Mouse (Mus musculus) telencephalon, adult 2 months (tissue): Measurements from ENCODE around the gene Zfp993.
"Not testable (repeated sequence)": the region's sequence is repeated elsewhere in the genome, so short reads cannot be mapped to it uniquely, and the experiment has no call there.

ENCODE experiments used
- DNase-seq: peaks from one replicate; pipeline ENCODE4 v3.0.0-alpha.2; 2011; ENCODE audit warnings: low read depth, low spot score

The Zfp993 gene

DNA sequence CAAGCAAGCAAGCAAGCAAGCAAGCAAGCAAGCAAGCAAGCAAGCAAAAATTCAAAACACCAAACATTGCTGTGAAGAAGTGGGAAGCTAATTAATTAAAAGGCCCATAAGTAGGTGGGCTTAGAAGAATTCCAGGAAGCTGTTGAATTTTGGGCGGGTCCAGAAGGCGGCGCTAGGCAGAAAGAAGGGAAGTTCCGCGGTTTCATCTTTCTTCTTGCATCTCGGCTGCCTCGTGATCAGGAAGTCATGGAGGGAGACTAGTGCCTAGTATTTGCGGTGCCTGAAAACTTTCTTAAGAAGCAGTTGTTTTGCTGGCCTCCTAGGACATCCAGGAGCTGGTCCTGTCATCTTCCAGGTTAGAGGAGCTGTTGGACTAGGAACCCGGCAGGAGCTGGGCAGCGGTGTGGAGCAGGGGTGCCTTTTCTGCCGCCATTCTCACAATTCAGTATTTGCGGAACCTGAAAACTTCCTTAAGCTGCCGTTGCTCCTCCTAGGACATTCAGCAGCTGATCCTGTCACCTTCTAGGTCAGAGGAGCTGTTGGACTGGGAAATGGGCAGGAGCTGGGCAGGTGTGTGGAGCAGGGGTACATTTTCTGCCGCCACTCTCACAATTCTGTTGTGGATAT, at the start of gene Zfp993:
Zfp993 (plus strand) TSS at position 188 of the 627 bp plus-strand sequence.
- not testable (repeated sequence) for DNase-seq

DNA sequence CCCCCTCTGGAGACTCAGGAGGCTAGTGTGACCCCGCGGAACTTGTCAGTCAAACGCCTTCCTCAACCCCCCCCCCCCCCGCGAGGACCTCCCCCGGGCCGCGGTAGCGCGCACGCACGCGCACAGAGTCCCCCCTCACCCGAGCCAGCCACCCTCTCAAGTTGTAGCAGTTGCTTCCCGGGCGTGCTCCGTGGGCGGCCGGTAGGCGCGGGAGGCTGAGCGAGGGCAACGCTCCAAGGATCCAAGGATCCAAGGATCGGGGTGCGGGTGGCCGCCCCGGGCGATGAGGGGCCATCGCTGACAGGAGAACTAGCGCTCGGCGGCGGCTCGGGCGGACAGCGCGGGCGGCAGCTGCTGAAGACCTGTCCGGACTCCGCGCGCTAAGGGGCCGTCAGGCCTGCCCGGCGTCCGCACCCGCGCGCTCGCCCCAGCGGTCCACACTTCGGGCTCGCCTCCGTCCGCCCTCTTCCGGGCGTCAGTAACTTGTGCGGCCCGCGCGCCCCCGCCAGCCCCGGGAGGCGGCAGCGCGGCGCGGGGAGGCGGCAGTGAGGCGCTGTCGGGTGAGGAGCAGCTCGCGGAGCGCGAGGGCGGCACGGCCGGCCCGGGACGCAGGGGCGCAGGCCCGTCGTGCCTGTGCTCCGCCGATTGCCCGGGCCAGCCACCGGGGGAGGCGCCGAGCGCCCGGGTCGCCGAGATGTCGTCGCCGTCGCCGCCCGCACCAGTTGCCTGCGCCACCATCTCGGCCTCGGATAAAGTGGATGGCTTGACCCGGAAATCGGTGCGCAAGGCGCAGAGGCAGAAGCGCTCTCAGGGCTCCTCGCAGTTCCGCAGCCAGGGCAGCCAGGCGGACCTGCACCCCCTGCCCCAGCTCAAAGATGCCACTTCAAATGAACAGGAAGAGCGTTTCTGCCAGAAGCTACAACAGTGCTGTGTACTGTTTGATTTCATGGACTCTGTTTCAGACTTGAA, 30.6 kb upstream of the Zfp993 start:
- DNase-seq = not testable (repeated sequence)

GRCm38 (mm10) chr4:146603578-146604399, 7.0 kb upstream of the Zfp993 start:
- DNase-seq = not testable (repeated sequence)

GRCm38 (mm10) chr4:146644367-146644766, 33.6 kb downstream of the Zfp993 start:
- not testable (repeated sequence) for DNase-seq

- DNase-seq = not testable (repeated sequence)
Observed at GRCm38 (mm10) chr4:146649641-146650040, 38.9 kb downstream of the Zfp993 start.

DNA sequence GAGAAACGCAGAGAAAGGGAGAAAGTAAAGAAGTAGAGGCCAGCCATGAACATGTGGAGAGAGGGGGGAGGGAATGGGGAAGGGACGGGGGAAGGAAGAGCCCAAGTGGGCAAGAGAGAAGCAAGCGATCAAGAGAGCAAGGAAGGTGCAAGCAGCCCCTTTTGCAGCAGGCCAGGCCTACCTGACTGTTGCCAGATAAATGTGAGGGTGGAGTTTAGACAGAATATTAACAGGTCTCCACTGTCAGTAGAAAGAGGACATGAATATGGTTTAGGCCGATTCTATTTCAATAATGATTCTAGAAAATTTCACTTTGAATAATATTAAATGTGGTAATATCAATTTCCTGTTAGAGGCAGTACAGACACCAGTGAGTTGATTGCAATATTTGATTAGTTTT, 39.4 kb downstream of the Zfp993 start:
- not testable (repeated sequence) for DNase-seq

GRCm38 (mm10) chr4:146650639-146651038, 39.9 kb downstream of the Zfp993 start:
- DNase-seq = not testable (repeated sequence)
